Mouse (Mus musculus) stomach, embryonic 16.5 days (tissue): ENCODE measurements around the gene Txndc2. TPM values are rescaled to one million over a fixed set of nuclear protein-coding genes. Genes with fewer than 3 reads are reported as not detected.
"Not testable (repeated sequence)": the region's sequence is repeated elsewhere in the genome, so short reads cannot be mapped to it uniquely, and the experiment has no call there.

ENCODE experiments used
- ATAC-seq: fragments of 200-750 bp; cut with Nextera tagmentation; 2 replicates; pipeline ENCODE4 v1.8.0; 2017; ENCODE audit warnings: moderate number of reproducible peaks, moderate TSS enrichment; ENCODE audit not compliant: insufficient read depth, low FRiP score
- H3K27ac ChIP-seq: fragments of 300-500 bp; sonication (generic); 2 replicates; pipeline ENCODE4 v1.5.1; 2014; ENCODE audit warnings: low read length
- H3K27me3 ChIP-seq: fragments of 300-500 bp; sonication (generic); 2 replicates; pipeline ENCODE4 v1.6.1; 2014; ENCODE audit warnings: low read length, control low read depth, mixed read lengths; ENCODE audit not compliant: control insufficient read depth, insufficient read depth
- H3K36me3 ChIP-seq: fragments of 300-500 bp; sonication (generic); 2 replicates; pipeline ENCODE4 v1.6.1; 2014; ENCODE audit warnings: low read length; ENCODE audit not compliant: control insufficient read depth, insufficient read depth
- H3K4me1 ChIP-seq: fragments of 300-500 bp; sonication (generic); 2 replicates; pipeline ENCODE4 v1.6.1; 2014; ENCODE audit warnings: low read length, control low read depth, mixed read lengths; ENCODE audit not compliant: control insufficient read depth, insufficient read depth
- H3K4me2 ChIP-seq: fragments of 300-500 bp; sonication (generic); 2 replicates; pipeline ENCODE4 v1.6.1; 2014; ENCODE audit warnings: low read depth, low read length, mixed read lengths
- H3K4me3 ChIP-seq: fragments of 300-500 bp; sonication (generic); replicated peaks from 2 replicates; pipeline ENCODE4 v1.5.1; 2014; ENCODE audit warnings: mild to moderate bottlenecking, low read length
- H3K9ac ChIP-seq: fragments of 300-500 bp; sonication (generic); 2 replicates; pipeline ENCODE4 v1.6.1; 2014; ENCODE audit warnings: low read length
- H3K9me3 ChIP-seq: fragments of 300-500 bp; sonication (generic); replicated peaks from 2 replicates; pipeline ENCODE4 v1.6.1; 2016; ENCODE audit warnings: low read length, control low read depth; ENCODE audit not compliant: control insufficient read depth
- WGBS: fragments of 180-500 bp; shearing (Covaris S2); extraction: QIAGEN DNeasy Blood & Tissue Kit; methylation state at CpG from one replicate; pipeline ENCODE4 v1.1.7; 2014; 5-methylcytosine and 5-hydroxymethylcytosine counted together
- polyA plus RNA-seq: library from polyadenylated mRNA; unstranded; fragments of >200 nt; fragmentation: Nextera tagmentation; extraction: Ambion mirVana; gene quantifications from 2 replicates; pipeline ENCODE4 v1.2.1, GENCODE M21; 2015

Txndc2 gene
- polyA plus RNA-seq, 1 experiment from 2014 or later = not detected

DNA sequence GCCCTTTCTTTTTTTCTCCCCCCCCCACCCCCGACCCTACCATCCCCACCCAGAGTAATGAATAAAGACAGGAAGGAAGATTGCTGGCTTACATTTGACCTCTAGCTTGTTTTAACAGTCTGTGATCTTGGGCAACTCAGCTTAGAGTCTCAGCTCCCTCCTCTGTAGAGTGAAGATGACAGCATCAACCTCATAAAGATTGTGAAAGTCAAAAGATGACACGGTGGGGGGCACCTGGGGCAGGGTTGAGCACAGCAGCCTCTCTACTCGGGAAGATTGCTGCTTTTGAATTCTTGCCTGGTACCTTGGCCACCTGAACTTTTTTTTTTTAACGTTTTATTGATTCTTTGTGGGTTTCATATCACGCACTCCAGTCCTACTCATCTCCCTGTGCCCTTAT is 6.0 kb upstream of the Txndc2 start:
- WGBS = 62% methylated on average over 5 of the region's 5 CpGs
- Histone ChIP-seq H3K27me3 (no peaks in the 10 kb centered on the region), H3K4me1 (peaks cover 8% of the 10 kb centered on the region; the same call in 1 of the 2 replicates), H3K9me3 (no peaks in the 10 kb centered on the region), H3K36me3 (no peaks in the 10 kb centered on the region), H3K4me2 (no peak overlapping the region), H3K4me3 (no peak overlapping the region), H3K27ac (no peak overlapping the region), H3K9ac (no peak overlapping the region)
- ATAC-seq = no peak

DNA sequence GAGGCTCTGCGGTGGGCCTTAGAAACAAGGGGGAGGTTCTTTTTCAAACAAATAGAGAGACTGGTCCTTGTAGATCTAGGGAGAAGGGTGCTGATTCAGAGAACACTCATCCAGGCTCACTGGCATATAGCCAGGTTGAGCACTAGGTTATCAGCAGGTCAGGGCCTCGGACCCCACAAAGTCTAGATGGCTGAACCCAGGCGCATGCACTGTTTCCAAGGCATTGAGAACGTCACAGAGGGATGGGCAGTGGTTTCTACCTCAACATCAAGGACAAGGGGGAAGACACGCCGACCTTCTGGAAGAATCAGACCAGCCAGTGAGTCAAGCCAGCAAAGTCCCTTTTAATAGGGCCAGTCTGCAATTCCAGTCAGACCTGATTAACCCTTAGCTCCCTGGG is 5.3 kb upstream of the Txndc2 start:
- ATAC-seq = no peak
- WGBS = 78% methylated on average over 6 of the region's 6 CpGs

DNA sequence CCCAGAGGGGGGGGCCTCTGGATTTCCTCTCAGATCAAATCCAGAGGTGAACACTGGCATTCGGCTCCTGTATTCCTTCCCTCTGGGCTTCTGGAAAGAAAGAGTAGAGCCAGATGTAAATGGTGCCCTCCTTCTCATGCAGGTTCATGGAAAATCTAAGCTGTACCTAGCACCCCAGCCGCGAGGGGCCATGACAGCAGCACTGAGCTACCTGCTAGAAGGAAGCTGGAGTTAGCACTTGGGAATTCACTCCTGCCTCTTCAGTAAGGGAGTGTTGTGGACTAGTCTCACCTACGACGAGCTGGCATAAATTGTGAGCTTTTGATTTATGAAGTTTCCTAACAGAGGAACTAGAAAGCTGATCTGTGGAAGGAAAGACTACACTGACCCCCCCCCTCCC is 1.6 kb upstream of the Txndc2 start:
- no peaks in the 10 kb centered on the region for H3K27me3 ChIP-seq
- 62% methylated on average over 5 of the region's 5 CpGs for WGBS
- H3K9ac ChIP-seq = peak overlapping the region; percentile 23; the same call in 1 of the 2 replicates
- no peaks in the 10 kb centered on the region for H3K9me3 ChIP-seq
- no peaks in the 10 kb centered on the region for H3K36me3 ChIP-seq
- peak overlapping the region; percentile 90 for H3K27ac ChIP-seq
- H3K4me1 ChIP-seq = peaks cover 15% of the 10 kb centered on the region
- no peak for ATAC-seq
- H3K4me3 ChIP-seq = no peak overlapping the region
- H3K4me2 ChIP-seq = peak overlapping the region; percentile 42

More for the DNA sequence above, 5.3 kb upstream of the Txndc2 start:
- H3K4me2 ChIP-seq = no peak overlapping the region
- H3K4me1 ChIP-seq = peaks cover 15% of the 10 kb centered on the region
- no peaks in the 10 kb centered on the region for H3K9me3 ChIP-seq
- H3K4me3 ChIP-seq = no peak overlapping the region
- H3K9ac ChIP-seq = no peak overlapping the region
- H3K27ac ChIP-seq = no peak overlapping the region
- no peaks in the 10 kb centered on the region for H3K27me3 ChIP-seq
- no peaks in the 10 kb centered on the region for H3K36me3 ChIP-seq

DNA sequence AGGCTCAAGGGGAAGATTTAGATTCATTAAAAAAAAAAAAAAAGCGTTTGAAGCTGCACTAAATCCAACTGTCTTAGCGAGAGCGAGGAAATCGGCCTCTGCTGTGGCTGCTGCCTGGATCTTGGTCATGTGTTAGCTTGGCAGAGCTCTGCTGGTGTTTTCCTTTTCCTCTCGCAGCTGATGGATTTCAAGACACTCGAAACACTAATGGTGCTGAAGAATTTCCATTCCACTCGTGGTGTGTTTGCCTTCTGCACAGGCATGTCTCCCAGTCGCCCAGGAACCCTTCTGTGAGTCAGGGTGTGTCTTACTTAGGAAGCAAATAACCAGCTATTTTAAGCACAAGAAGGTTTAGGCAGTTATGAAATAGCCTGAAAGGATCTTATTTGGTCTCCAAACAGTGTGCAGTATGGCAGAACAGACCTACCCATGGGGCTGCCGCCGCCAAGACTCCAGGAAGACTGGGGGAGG is 1.1 kb upstream of the Txndc2 start:
- Histone ChIP-seq H3K9me3 (no peaks in the 10 kb centered on the region), H3K4me3 (no peak overlapping the region; the same call in 1 of the 2 replicates), H3K27me3 (no peaks in the 10 kb centered on the region), H3K4me1 (peaks cover 15% of the 10 kb centered on the region), H3K9ac (peak overlapping the region; percentile 23; the same call in 1 of the 2 replicates), H3K27ac (peak overlapping the region; percentile 90), H3K4me2 (peak overlapping the region; percentile 42), H3K36me3 (no peaks in the 10 kb centered on the region)
- WGBS = 23% methylated on average over 10 of the region's 10 CpGs
- peak; percentile 78; the same call in 1 of the 2 replicates for ATAC-seq

DNA sequence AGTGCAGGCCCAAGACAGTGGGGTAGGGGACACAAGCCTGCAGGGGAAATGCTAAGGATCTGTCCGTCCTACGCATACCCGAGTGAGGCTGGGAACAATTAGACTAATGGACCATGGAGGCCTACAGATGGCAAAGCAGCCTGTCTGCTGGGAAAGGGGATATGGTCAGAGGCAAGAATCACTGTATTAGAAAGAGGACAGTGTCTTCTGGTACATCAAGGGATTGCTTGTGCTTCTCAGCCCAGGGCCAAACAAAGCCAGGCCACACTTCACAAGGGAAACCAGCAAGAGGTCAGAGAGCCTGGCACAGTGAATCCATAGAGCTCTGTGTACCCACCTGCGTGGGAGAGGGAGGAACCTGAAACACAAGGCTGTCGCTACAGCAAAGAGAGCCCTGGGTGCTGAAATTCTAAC is 617 bp upstream of the Txndc2 start:
- Histone ChIP-seq H3K4me3 (no peak overlapping the region), H3K27me3 (no peaks in the 10 kb centered on the region), H3K4me2 (0 out of 2 replicates have a peak overlapping the region, but pooled peaks have one; percentile 42), H3K36me3 (no peaks in the 10 kb centered on the region), H3K4me1 (peaks cover 15% of the 10 kb centered on the region), H3K9me3 (no peaks in the 10 kb centered on the region), H3K27ac (peak overlapping the region; percentile 90), H3K9ac (peak overlapping the region; percentile 23; the same call in 1 of the 2 replicates)
- ATAC-seq = no peak
- 66% methylated on average over 5 of the region's 5 CpGs for WGBS

DNA sequence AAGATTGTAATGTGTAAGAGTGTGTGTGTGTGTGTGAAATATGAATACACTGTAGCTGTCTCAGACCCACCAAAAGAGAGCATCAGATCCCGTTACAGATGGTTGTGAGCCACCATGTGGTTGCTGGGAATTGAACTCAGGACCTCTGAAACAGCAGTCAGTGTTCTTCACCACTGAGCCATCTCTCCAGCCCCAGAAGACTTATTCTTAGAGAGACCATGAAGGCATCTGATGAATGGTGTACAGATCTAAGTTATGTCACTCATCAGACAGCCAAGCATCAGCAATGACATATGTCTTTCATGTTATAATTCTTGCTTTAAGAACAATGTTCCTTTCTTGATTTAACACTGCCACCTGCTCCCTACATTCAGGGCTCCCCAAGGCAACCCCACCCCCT is 2.8 kb downstream of the Txndc2 start:
- H3K4me3 ChIP-seq = no peak overlapping the region
- H3K27ac ChIP-seq = no peak overlapping the region
- no peak overlapping the region for H3K9ac ChIP-seq
- no peak for ATAC-seq
- no peaks in the 10 kb centered on the region for H3K27me3 ChIP-seq
- H3K4me2 ChIP-seq = no peak overlapping the region
- peaks cover 18% of the 10 kb centered on the region for H3K4me1 ChIP-seq
- H3K9me3 ChIP-seq = no peaks in the 10 kb centered on the region
- no peaks in the 10 kb centered on the region for H3K36me3 ChIP-seq
- WGBS = 78% methylated on average over 1 of the region's 1 CpGs

DNA sequence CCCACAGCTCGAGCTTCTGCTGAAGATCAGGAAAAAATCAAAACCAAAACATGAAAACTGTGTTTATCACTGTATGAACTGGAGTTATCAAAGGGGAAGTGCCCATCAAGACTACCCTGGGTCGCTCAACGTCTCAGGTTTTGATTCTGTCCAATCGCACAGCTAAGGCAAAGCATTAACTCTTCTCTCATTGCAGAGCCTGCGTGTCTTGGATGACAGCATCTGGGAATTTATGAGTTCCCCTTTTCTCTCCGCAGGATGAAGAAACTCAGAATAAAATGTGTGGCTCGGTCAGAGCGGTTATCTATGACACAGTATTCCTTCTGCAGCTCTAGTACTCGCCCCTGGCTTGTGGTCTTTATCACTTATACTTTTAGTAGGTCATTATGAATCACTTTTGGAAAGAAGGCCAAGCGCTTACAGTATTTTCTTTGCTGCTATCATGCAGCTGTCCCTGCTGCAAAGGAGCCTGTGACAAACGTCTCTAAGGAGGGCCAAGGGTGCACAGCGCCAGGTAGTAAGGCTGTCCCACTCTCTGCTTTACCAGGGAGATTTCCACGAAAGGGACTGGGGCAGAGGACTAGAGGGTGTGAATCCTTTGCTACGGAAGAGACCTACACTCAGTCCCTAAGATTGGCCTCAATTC is 6.1 kb downstream of the Txndc2 start:
- no peak overlapping the region for H3K4me3 ChIP-seq
- ATAC-seq = no peak
- 56% methylated on average over 14 of the region's 14 CpGs for WGBS
- H3K4me2 ChIP-seq = no peak overlapping the region
- 0 out of 2 replicates have a peak, but pooled peaks cover 3% of the 10 kb centered on the region for H3K4me1 ChIP-seq
- H3K27ac ChIP-seq = no peak overlapping the region
- H3K36me3 ChIP-seq = no peaks in the 10 kb centered on the region
- H3K9ac ChIP-seq = no peak overlapping the region
- H3K27me3 ChIP-seq = no peaks in the 10 kb centered on the region
- no peaks in the 10 kb centered on the region for H3K9me3 ChIP-seq

DNA sequence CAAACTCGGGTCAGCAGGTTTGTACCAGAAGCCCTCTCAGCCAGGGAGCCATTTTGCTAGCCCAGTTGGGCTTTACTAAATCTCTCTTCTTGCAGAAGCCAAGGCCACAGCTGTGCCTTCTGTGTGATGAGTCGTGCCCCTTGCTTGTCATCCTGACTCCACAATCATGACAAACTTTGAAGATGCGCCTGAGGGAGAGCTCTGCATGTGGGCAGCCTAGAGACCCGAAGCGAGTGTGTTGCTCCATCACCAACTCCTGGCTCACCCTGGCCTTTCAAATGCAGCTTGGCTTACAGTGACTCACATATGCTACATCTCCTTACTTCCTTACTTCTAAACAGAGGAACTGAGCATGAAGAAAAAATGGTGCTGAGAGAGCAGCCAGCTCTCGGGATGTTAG is 12.0 kb downstream of the Txndc2 start:
- Histone ChIP-seq H3K4me1 (0 out of 2 replicates have a peak, but pooled peaks cover under 1% of the 10 kb centered on the region), H3K27me3 (no peaks in the 10 kb centered on the region), H3K36me3 (no peaks in the 10 kb centered on the region), H3K4me2 (no peak overlapping the region), H3K9me3 (no peaks in the 10 kb centered on the region), H3K4me3 (no peak overlapping the region), H3K9ac (no peak overlapping the region), H3K27ac (no peak overlapping the region)
- no peak for ATAC-seq
- WGBS = 75% methylated on average over 6 of the region's 6 CpGs

DNA sequence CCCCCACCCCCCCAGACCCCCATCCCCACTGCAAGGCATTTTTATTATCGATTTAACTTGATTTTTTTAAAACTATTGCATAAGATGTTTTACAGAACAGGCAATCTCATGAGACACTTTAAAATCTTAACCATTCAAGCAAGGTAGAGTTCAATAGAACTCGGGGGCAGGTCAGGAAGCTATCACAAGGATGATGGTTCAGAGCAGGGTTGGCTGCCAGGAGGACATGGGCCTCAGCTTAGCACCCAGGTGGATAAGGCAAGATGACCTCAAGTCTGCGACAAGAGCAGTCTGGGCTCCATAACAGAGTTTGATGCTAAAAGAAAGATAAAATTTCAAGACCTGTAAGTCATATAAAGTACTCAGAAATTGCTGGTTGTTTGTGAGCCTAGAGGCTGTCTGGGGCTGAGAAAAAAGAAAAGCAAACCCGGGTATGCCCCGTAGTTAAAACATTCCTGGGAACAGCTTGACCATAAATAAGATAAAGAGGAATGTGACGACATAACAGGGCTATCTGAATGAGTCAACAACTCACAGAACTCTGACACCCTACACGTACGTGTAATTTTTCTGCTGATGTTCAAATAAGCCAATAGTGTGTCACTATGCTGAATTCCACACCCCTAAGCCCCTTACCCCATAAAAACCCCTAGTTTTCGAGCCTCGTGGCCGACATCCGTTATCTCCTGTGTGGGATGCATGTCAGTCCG is 13.0 kb downstream of the Txndc2 start:
- H3K27me3 ChIP-seq, H3K9ac ChIP-seq, H3K27ac ChIP-seq, H3K4me1 ChIP-seq, H3K9me3 ChIP-seq, H3K36me3 ChIP-seq, ATAC-seq, H3K4me2 ChIP-seq, H3K4me3 ChIP-seq: not testable (repeated sequence)
- WGBS = 60% methylated on average over 13 of the region's 13 CpGs
